ENCODE assay signal across 8 mouse cellular contexts in genomic region chr4:135433086-135433442, GRCm38 (mm10). TPM values are rescaled to one million over a fixed set of nuclear protein-coding genes. Genes with fewer than 3 reads are reported as not detected.
A peak's percentile ranks its signal among the peaks of the same experiment; 100 is the strongest.
DNase-seq lines count a peak whose midpoint lies in the region; ATAC-seq and TF ChIP-seq lines count a peak whose summit lies in the region.

No protein-coding gene starts in this region.

- H3K9ac ChIP-seq in heart, embryonic 15.5 days: peak overlapping the region; percentile 92
- H3K9ac ChIP-seq in ES-E14 (ENCODE audit: insufficient read depth, low read depth, low read length, poor library complexity, severe bottlenecking): peak overlapping the region; percentile 69
- peak overlapping the region; percentile 87 for H3K9ac ChIP-seq in embryonic facial prominence, embryonic 12.5 days
- H3K9ac ChIP-seq in intestine, postnatal 0 days (ENCODE audit: low read depth, low read length): peak overlapping the region; percentile 70
- H3K9ac ChIP-seq in neural tube, embryonic 15.5 days (replicated peaks): peak overlapping the region; percentile 74

- no peaks in the 10 kb centered on the region for H3K27me3 ChIP-seq in heart, embryonic 15.5 days
- H3K27me3 ChIP-seq in embryonic facial prominence, embryonic 12.5 days: no peaks in the 10 kb centered on the region
- no peaks in the 10 kb centered on the region for H3K27me3 ChIP-seq in intestine, postnatal 0 days (replicated peaks; ENCODE audit: control insufficient read depth, insufficient read depth, low read length)
- no peaks in the 10 kb centered on the region for H3K27me3 ChIP-seq in neural tube, embryonic 15.5 days (replicated peaks)

- TF ChIP-seq CTCF in intestine, postnatal 0 days (IDR thresholded peaks at IDR 0.05; ENCODE audit: low read depth): no peak

- no peak for DNase-seq in heart, adult 11 months
- DNase-seq in ES-E14 (ENCODE audit: low read depth, low spot score): no peak
- DNase-seq in ovary, postnatal 10 days (ENCODE audit: low spot score): no peak

- ATAC-seq in heart, embryonic 15.5 days (replicated peaks; ENCODE audit: insufficient number of reproducible peaks, insufficient read depth, low FRiP score, low read depth): no peak
- ATAC-seq in embryonic facial prominence, embryonic 12.5 days (ENCODE audit: insufficient number of reproducible peaks, insufficient read depth, low FRiP score, low TSS enrichment): no peak
- no peak; the same call in 1 of the 2 replicates for ATAC-seq in intestine, postnatal 0 days
- 0 out of 2 replicates have a peak, but pooled peaks have one; percentile 13 for ATAC-seq in neural tube, embryonic 15.5 days (ENCODE audit: low FRiP score)
- ATAC-seq in monocyte, adult 5-6 weeks (replicated peaks; ENCODE audit: insufficient number of reproducible peaks, low FRiP score, low TSS enrichment, poor library complexity, severe bottlenecking): no peak

- peaks cover 8% of the 10 kb centered on the region for H3K4me1 ChIP-seq in heart, embryonic 15.5 days (replicated peaks)
- H3K4me1 ChIP-seq in ES-E14 (ENCODE audit: control insufficient read depth in 2 of 2, insufficient read depth in 2 of 2, low read length in 2 of 2, poor library complexity in 1 of 2): peaks cover 5 to 8% of the 10 kb centered on the region in 2 experiments; a peak in 2 of 4 replicates
- H3K4me1 ChIP-seq in embryonic facial prominence, embryonic 12.5 days: peaks cover 9% of the 10 kb centered on the region; the same call in 1 of the 2 replicates
- 0 out of 2 replicates have a peak, but pooled peaks cover 4% of the 10 kb centered on the region for H3K4me1 ChIP-seq in intestine, postnatal 0 days (replicated peaks; ENCODE audit: control insufficient read depth, insufficient read depth, low read length)
- H3K4me1 ChIP-seq in neural tube, embryonic 15.5 days: peaks cover 26% of the 10 kb centered on the region

- peak overlapping the region; percentile 87 for H3K4me3 ChIP-seq in heart, embryonic 15.5 days
- H3K4me3 ChIP-seq in ES-E14 (ENCODE audit: insufficient read depth in 1 of 2, low read depth in 1 of 2, low read length in 2 of 2, poor library complexity in 1 of 2, severe bottlenecking in 1 of 2): peak overlapping the region; percentile 79 to 94
- H3K4me3 ChIP-seq in embryonic facial prominence, embryonic 12.5 days: peak overlapping the region; percentile 79
- peak overlapping the region; percentile 76 for H3K4me3 ChIP-seq in intestine, postnatal 0 days (ENCODE audit: low read depth, low read length)
- H3K4me3 ChIP-seq in neural tube, embryonic 15.5 days (replicated peaks): peak overlapping the region; percentile 81

- no peaks in the 10 kb centered on the region for H3K9me3 ChIP-seq in heart, embryonic 15.5 days (replicated peaks)
- H3K9me3 ChIP-seq in ES-E14 (ENCODE audit: control insufficient read depth, insufficient read depth, low read depth, low read length): no peaks in the 10 kb centered on the region
- H3K9me3 ChIP-seq in embryonic facial prominence, embryonic 12.5 days: no peaks in the 10 kb centered on the region
- H3K9me3 ChIP-seq in intestine, postnatal 0 days (ENCODE audit: control insufficient read depth): no peaks in the 10 kb centered on the region
- H3K9me3 ChIP-seq in neural tube, embryonic 15.5 days (replicated peaks): no peaks in the 10 kb centered on the region

- H3K4me2 ChIP-seq in heart, embryonic 15.5 days: peak overlapping the region; percentile 98
- peak overlapping the region; percentile 92 for H3K4me2 ChIP-seq in embryonic facial prominence, embryonic 12.5 days (replicated peaks)
- peak overlapping the region; percentile 90 for H3K4me2 ChIP-seq in intestine, postnatal 0 days (replicated peaks; ENCODE audit: low read depth)
- H3K4me2 ChIP-seq in neural tube, embryonic 15.5 days: peak overlapping the region; percentile 92

- no peak overlapping the region for H3K27ac ChIP-seq in heart, embryonic 15.5 days
- no peak overlapping the region for H3K27ac ChIP-seq in ES-E14 (ENCODE audit: insufficient read depth, low read depth, low read length, poor library complexity, severe bottlenecking)
- no peak overlapping the region for H3K27ac ChIP-seq in embryonic facial prominence, embryonic 12.5 days
- peak overlapping the region; percentile 70; the same call in 1 of the 2 replicates for H3K27ac ChIP-seq in intestine, postnatal 0 days (ENCODE audit: low read depth, low read length)
- peak overlapping the region; percentile 77 for H3K27ac ChIP-seq in neural tube, embryonic 15.5 days (replicated peaks)

- 11% methylated on average over 10 of the region's 10 CpGs for WGBS in heart, embryonic 15.5 days
- WGBS in embryonic facial prominence, embryonic 12.5 days: 6% methylated on average over 10 of the region's 10 CpGs
- 9% methylated on average over 10 of the region's 10 CpGs for WGBS in intestine, postnatal 0 days
- WGBS in neural tube, embryonic 15.5 days: 6% methylated on average over 10 of the region's 10 CpGs

- in situ Hi-C loops in ES-E14 (cut with MboI; ENCODE audit: low sequenced_read_pairs in 2 of 2, unreplicated experiment in 2 of 2): no loop called here

- H3K36me3 ChIP-seq in heart, embryonic 15.5 days: no peaks in the 10 kb centered on the region
- H3K36me3 ChIP-seq in ES-E14 (ENCODE audit: control insufficient read depth, insufficient read depth, low read length, poor library complexity, severe bottlenecking): no peaks in the 10 kb centered on the region
- no peaks in the 10 kb centered on the region for H3K36me3 ChIP-seq in embryonic facial prominence, embryonic 12.5 days
- H3K36me3 ChIP-seq in intestine, postnatal 0 days (ENCODE audit: control insufficient read depth, insufficient read depth): no peaks in the 10 kb centered on the region
- H3K36me3 ChIP-seq in neural tube, embryonic 15.5 days: no peaks in the 10 kb centered on the region

TF ChIP-seq in ES-E14, 5 proteins besides CTCF, POLR2A, EP300 and RAD21:
- TF ChIP-seq CHD2 (IDR thresholded peaks at IDR 0.05; ENCODE audit: low read depth, low read length): no peak
- no peak for TF ChIP-seq ZNF384 (IDR thresholded peaks at IDR 0.05; ENCODE audit: low read depth, low read length)
- no peak for TF ChIP-seq ZC3H11A (IDR thresholded peaks at IDR 0.05; ENCODE audit: borderline replicate concordance, low read depth, low read length)
- no peak for TF ChIP-seq MAFK (IDR thresholded peaks at IDR 0.05; ENCODE audit: insufficient read depth, low read depth, low read length)
- no peak for TF ChIP-seq HCFC1 (IDR thresholded peaks at IDR 0.05; ENCODE audit: borderline replicate concordance, insufficient read depth, low read length)

RNA-seq across cellular contexts. Expression of gene Rcan3, which starts 0.6 kb away (rescaled TPM):
- polyA plus RNA-seq in heart, embryonic 15.5 days (2015; fragmentation: Nextera tagmentation; extraction: Ambion mirVana): 8.6 and 10.3 TPM in 2 replicates
- 11.2 and 14.6 TPM in 2 replicates for total RNA-seq in ES-E14 (2012; rRNA removed)
- 14.6 and 17.2 TPM in 2 replicates for polyA plus RNA-seq in embryonic facial prominence, embryonic 12.5 days (2016; fragmentation: Nextera tagmentation; extraction: Ambion mirVana)
- 18.4 and 19.7 TPM in 2 replicates for polyA plus RNA-seq in intestine, postnatal 0 days (2015; fragmentation: Nextera tagmentation; extraction: Ambion mirVana)
- polyA plus RNA-seq in neural tube, embryonic 15.5 days (2015; fragmentation: Nextera tagmentation; extraction: Ambion mirVana): 44.0 and 47.8 TPM in 2 replicates
- total RNA-seq in monocyte, adult 5-6 weeks (2017): 0.75 to 4.6 TPM (median 3.8 TPM) in 3 replicates

RNA-seq across cellular contexts. Expression of gene Ncmap, which starts 35.0 kb away (rescaled TPM):
- polyA plus RNA-seq in heart, embryonic 15.5 days (2015; fragmentation: Nextera tagmentation; extraction: Ambion mirVana): 0.55 and 3.0 TPM in 2 replicates
- total RNA-seq in ES-E14 (2012; rRNA removed): 1.2 and 1.6 TPM in 2 replicates
- polyA plus RNA-seq in embryonic facial prominence, embryonic 12.5 days (2016; fragmentation: Nextera tagmentation; extraction: Ambion mirVana): 3.5 and 3.9 TPM in 2 replicates
- 2.5 and 2.6 TPM in 2 replicates for polyA plus RNA-seq in intestine, postnatal 0 days (2015; fragmentation: Nextera tagmentation; extraction: Ambion mirVana)
- 1.7 and 2.2 TPM in 2 replicates for polyA plus RNA-seq in neural tube, embryonic 15.5 days (2015; fragmentation: Nextera tagmentation; extraction: Ambion mirVana)
- total RNA-seq in monocyte, adult 5-6 weeks (2017): not detected in 3 replicates

Comparison
In these comparisons a context has a peak if more than half of its experiments do, and no peak if none do; other contexts are left out.
1. H3K27ac ChIP-seq: peak in intestine, postnatal 0 days (single experiment) and neural tube, embryonic 15.5 days (single experiment); none in heart, embryonic 15.5 days (single experiment), ES-E14 (single experiment) and embryonic facial prominence, embryonic 12.5 days (single experiment).
2. Peak in every context shown above with its lines, with median percentiles within 50 percentile points of each other: H3K4me2 ChIP-seq, H3K4me3 ChIP-seq and H3K9ac ChIP-seq.